Mouse (Mus musculus) left cerebral cortex, postnatal 10 days (tissue): ENCODE results near the gene Lilra5. TPM values are rescaled to one million over a fixed set of nuclear protein-coding genes. Genes with fewer than 3 reads are reported as not detected.
"Not testable (repeated sequence)": the region's sequence is repeated elsewhere in the genome, so short reads cannot be mapped to it uniquely, and the experiment has no call there.

ENCODE experiments used
- DNase-seq, 2 experiments: peaks; one replicate each; pipeline ENCODE4 v3.0.0; 2021 to 2022; ENCODE audit warnings: low spot score in 2 of 2, mixed read lengths in 1 of 2; ENCODE audit errors: extremely low spot score in 1 of 2
- intact Hi-C: fragments of 180-260 bp; cut with DNase I; formaldehyde crosslinking; loops from one replicate; pipeline ENCODE4 v1.15.1; 2025
- total RNA-seq, 2 experiments: library from RNA; stranded (reverse); gene quantifications; 2 replicates each; pipeline ENCODE4 v1.2.3; 2021

Lilra5 gene
- not detected for total RNA-seq

DNA sequence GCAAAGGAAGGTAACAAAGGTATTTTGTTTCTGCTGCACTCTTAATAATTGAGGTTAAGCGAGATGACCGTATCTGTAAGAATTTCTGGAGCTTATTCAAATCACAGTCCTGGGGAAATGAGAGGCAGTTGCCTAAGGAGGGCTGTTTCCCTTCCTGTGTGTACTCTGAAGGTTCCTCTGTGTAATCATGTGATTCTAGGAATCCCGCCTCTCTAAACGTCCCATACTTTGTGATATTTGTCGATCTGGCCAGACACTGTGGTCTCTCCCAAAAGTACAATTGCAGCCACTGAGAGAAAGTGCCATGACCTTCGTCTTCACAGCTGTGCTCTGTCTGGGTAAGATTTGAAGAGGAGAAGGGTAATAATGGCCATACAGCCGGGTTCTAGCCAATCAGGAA lies at the start of gene Lilra5:
Lilra5 (plus strand) TSS at position 301 of the 400 bp plus-strand sequence.
- DNase-seq: no peak
- intact Hi-C loops: no loop called here

DNA sequence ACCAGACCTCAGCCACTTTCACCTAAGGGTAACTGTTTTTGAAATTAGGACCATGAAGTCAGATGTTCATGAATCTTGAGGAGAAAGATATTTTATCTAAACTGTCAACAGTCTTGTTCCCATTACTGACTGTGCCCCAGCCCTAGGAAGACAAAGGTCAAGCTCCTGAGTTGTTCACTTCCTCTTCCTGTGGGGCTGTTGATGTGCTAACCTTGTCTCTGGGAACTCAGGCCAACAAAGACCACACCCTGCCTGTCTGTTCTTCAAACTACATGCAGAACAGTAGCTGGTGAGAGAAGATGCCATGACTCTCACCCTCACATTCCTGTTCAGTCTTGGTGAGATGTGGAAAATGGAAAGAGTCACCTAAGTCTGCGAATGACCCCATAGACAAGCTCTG lies 30.4 kb upstream of the Lilra5 start:
- intact Hi-C loops: no loop called here
- no peak for DNase-seq

- DNase-seq: no peak
- intact Hi-C loops: no loop called here
These were observed 28.9 kb upstream of the Lilra5 start for GRCm38 (mm10) chr7:4208626-4209025.

- intact Hi-C loops, DNase-seq: not testable (repeated sequence)
These were observed 24.1 kb upstream of the Lilra5 start for GRCm38 (mm10) chr7:4213436-4213835.

GRCm38 (mm10) chr7:4215396-4215795 lies 22.2 kb upstream of the Lilra5 start:
- DNase-seq: no peak

GRCm38 (mm10) chr7:4215805-4216204 lies 21.7 kb upstream of the Lilra5 start:
- no peak for DNase-seq
- intact Hi-C loops: no loop called here

More at GRCm38 (mm10) chr7:4215396-4215795, 22.2 kb upstream of the Lilra5 start:
- intact Hi-C loops: no loop called here

DNA sequence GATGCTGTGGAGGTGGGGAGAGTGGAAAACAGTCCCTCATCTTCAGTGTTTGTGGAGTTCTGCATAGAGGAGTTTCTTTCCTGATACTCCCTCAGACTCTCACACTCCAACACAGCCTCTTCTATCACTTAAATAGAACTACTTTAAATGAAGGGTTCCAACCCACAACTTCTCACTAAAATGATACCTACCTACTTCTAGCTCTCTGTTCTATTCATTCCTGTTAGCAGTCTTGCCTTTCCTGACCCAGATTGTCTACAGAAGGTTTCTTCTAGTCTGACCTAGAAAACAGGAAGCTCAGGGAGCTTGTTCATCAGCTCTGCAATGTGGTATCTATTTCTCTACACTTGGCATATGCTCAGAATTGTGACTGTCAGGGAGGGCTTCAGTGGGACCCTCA lies 2.0 kb upstream of the Lilra5 start:
- DNase-seq: no peak
- intact Hi-C loops: no loop called here

DNA sequence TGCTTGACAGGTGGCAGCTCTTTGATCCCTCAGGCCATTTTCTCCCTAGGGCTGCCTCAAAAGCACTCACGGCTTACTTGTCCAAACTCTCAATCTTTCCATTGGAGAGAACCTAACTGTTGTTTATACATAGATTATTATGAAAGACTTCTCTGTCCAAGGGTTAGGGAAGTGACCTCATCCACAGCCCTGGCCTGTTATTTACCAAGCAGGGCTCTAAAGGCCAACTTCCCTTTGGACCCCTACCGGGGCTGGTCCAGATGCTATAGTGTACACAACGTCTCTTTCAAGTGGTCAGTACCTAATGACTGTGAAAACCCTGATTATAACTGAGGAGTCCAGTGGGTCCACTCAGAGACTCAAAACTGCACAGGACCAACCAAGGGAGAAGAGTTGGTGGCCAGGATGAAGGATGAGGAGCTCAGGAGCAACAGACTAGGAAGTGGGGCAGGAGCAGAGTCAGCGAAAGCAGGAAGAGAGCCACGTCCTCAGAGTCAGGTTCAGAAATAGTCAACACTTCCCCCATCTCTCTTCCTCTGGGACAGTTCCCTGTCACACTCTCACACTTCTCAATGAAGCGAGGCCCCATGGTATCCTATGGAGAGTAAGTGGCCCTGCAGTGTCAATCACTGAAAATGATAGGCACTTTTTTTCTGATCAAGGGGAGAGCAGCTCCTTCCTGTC lies 1.6 kb downstream of the Lilra5 start:
- intact Hi-C loops: no loop called here
- peak in 1 of 2 experiments; percentile 1 for DNase-seq

- intact Hi-C loops, DNase-seq: not testable (repeated sequence)
These were observed 13.7 kb downstream of the Lilra5 start for GRCm38 (mm10) chr7:4251211-4251610.

DNA sequence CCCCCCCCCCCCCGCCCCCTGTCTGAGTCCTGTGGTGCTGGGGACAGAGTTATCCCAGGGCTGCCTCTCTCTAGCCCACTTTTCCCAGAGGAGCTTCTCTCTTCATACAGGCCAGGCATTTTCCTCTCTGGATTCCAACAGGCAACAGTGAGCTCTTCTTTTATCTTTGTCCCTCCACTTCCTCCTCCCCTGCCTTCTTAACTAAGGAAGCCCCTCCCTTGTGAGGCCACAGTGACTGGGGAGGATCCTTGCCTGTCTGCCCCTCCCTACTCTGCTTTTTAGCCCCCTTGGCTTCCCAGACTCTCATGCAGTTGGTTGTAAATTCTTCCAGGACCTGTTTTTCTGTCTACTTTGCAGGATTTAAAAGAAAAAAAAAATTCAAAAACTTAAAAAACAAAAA lies 18.5 kb downstream of the Lilra5 start:
- intact Hi-C loops, DNase-seq: not testable (repeated sequence)

DNA sequence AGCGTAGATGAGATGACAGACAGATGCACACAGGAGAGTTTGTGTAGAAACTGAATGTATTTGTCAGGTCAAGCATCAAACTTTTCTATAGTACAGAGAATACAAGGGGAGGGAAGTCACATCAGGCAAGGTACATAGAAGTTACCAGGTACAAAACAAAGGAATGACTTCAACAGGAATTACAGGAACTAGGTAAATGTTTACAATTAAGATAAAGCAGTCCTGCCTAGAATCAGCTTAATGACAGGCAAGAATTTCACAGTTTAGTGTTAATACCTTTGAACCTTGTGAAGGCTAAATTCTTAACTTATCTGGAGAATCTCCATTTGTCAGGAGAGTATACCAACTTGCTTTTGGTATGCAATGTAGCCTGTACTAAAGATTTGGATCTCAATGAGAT lies 23.0 kb downstream of the Lilra5 start:
- intact Hi-C loops, DNase-seq: not testable (repeated sequence)

DNA sequence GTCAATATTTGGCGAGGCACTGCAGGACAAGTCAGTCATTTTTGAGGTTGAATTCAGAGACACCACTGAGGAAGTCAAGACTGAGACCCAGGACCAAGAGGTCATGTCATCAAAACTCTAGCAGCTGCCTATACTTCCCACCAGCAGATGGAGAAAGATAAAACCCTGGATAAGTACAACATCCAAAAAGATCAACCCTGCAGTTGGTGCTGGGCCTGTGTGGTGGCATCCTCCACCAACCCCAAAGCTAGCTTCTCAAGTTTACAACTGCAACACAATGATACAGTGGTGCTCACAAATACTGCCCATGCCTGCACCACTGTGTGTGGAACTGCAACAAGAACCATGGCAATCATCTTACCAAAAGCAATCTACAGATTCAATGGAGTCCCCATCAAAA lies 34.6 kb downstream of the Lilra5 start:
- intact Hi-C loops, DNase-seq: not testable (repeated sequence)

- intact Hi-C loops, DNase-seq: not testable (repeated sequence)
These were observed 36.3 kb downstream of the Lilra5 start for GRCm38 (mm10) chr7:4273874-4274273.

- DNase-seq, intact Hi-C loops: not testable (repeated sequence)
These were observed 37.9 kb downstream of the Lilra5 start for GRCm38 (mm10) chr7:4275500-4275899.

DNA sequence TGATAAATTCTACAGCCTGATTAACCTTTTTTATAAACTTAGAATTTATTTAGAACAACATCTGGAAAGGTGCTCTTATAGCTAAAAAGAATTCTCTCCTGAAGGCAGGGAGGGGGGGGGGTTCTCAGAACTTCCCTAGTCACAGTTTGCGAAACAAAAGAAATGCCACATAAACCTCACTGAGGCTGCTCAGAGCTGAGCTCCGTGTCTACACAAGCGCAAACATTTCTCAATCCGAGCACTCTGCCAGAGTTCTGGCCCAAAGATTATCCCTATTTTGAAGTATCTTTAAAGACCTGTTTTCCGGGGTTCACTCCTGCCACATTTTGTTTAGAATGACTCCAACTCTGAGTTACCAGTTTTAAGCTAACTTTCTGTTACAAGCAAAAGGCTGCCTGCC lies 55.1 kb downstream of the Lilra5 start:
- intact Hi-C loops: no loop called here

More for the DNA sequence above, 55.1 kb downstream of the Lilra5 start:
- DNase-seq: no peak

Other genes starting within 250 kb of the Lilra5 start
- 1 to 10 TPM; 3.9 to 4.7 TPM for gene Lair1, start 174.6 kb upstream of the Lilra5 start, total RNA-seq
- gene Ttyh1, start 118.3 kb upstream of the Lilra5 start, total RNA-seq: 100 to 1,000 TPM; 570 to 685 TPM
- 100 to 1,000 TPM; 160 to 166 TPM for gene Leng8, start 100.7 kb upstream of the Lilra5 start, total RNA-seq
- 1 to 10 TPM; 5.2 to 6.2 TPM for gene Leng9, start 87.4 kb upstream of the Lilra5 start, total RNA-seq
- 1 to 10 TPM; 3.3 to 3.4 TPM for gene Cdc42ep5, start 72.9 kb upstream of the Lilra5 start, total RNA-seq
- not detected for gene Ncr1, start 100.0 kb downstream of the Lilra5 start, total RNA-seq
- gene Gp6, start 160.0 kb downstream of the Lilra5 start, total RNA-seq: not detected
- 10 to 100 TPM; 37.7 to 38.9 TPM for gene Rdh13, start 207.9 kb downstream of the Lilra5 start, total RNA-seq
- 1 to 10 TPM; 3.0 to 4.5 TPM for gene Eps8l1, start 222.9 kb downstream of the Lilra5 start, total RNA-seq